Mouse (Mus musculus) ES-E14 (cell line): ENCODE measurements at regions not wholly inside any gene's neighbourhood (a gene's known extent, or its start where the extent isn't known, plus 50 kb on each side); places are given as distances from the start of the nearest gene placed in this dataset.

ENCODE experiments used
- MAFK ChIP-seq: IDR thresholded peaks from 2 replicates; pipeline ENCODE4 v1.6.1; 2014; ENCODE audit warnings: mild to moderate bottlenecking, low read depth, low read length, inconsistent platforms; ENCODE audit not compliant: insufficient read depth
- ZNF384 ChIP-seq: IDR thresholded peaks from 2 replicates; pipeline ENCODE4 v1.6.1; 2012; ENCODE audit warnings: low read depth, low read length, inconsistent platforms

DNA sequence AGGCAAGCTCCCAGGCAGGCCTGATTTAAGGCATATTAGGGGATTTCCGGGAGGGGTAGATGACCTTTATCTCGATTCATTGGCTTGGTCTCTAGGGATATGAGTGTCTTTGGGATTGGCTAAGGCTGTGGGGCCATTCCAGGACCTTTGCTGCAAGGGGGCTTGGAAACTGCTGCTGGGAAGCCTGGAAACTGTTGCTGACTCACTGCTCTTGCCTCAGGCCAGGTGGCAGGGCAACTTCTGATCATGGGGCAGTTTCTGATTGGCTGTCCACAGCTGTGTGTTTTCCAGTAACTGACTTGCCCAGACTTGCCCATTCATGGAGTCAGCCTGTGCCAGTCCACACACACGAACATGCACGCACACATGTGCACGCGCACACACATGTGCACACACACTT lies 349.8 kb upstream of the 4930452B06Rik start:
- TF ChIP-seq ZNF384 (no peak), MAFK (no peak)
